Mouse (Mus musculus) heart, postnatal 0 days (tissue): ENCODE measurements around the gene Kif26b.

Experiments
- CTCF ChIP-seq: IDR thresholded peaks from 2 replicates; pipeline ENCODE4 v1.5.1; 2016; ENCODE audit warnings: antibody characterized with exemption, control low read depth, low read depth
- EP300 ChIP-seq: IDR thresholded peaks from 2 replicates; pipeline ENCODE4 v1.6.1; 2016; ENCODE audit warnings: antibody characterized with exemption, low read depth

DNA sequence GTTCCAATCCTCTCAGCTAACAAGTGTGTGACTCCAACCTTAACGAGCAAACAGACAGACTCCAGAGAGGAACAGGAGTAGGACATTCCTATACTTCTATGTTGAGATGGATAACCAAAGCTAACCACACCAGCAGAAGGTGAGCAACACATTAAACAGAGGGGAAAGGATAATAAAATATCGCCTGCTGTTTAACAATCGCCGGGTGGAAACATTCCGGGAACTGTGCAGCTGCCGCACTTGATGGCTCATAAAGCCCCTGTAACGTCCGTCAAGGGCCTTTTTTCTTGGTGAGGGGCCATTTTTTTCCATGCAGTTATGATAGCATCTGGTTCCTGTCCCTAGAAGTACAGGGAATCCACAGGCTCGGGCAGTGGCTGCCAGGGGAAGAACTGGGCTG, 204.1 kb downstream of the Kif26b start:
- TF ChIP-seq CTCF = no peak
- TF ChIP-seq EP300 = no peak
